Mouse (Mus musculus) heart, adult 8-10 months (tissue): Measurements from ENCODE around the gene Ifnab. TPM values are rescaled to one million over a fixed set of nuclear protein-coding genes. Genes with fewer than 3 reads are reported as not detected.

Experiments
- DNase-seq: peaks from one replicate; pipeline ENCODE4 v3.0.0; 2022; ENCODE audit warnings: low spot score
- total RNA-seq, 4 experiments: library from RNA; stranded (reverse); gene quantifications; 2 replicates each; pipeline ENCODE4 v1.2.4; 2022

Gene Ifnab
- total RNA-seq, 4 experiments from 2014 or later = not detected

DNA sequence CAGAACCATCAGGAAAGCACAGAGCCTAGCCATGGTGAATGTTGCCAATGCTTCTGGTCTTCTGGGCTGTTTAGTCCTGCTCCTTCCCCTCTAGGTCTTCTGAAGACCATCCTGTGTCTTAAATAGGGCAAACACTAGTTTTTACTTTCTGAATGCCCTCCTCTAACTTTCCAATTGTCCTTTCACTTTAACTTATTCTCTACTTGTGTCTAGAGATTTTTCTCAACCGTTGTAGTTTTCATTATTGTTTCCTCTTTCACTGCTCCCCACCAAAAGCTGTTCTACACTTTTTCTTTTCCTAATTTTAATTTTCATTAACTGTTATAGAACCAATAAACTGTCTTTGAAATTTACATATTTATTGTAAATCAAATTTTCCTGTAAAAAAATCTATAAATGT lies 14.3 kb downstream of the Ifnab start, which contains the start of gene Ifna16:
Ifna16 (minus strand) TSS at position 101 of the 400 bp plus-strand sequence.
- no peak for DNase-seq

DNA sequence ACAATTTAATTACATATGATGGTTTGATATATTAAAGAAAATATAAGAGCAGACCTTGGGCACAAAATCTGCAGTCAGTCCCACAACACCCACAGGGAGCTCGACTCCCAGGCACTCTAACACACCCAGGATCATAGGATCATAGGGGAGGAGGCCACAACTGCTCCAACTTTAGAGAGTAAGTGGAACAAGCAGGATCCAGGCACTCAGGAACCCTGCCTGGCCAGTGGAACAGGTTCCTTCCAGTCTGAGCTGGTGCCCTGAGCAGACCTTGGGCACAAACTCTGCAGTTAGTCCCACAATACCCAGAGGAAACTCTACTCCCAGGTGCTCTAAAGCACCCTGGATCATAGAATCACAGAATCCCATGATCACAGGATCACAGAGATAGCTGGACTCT lies 35.7 kb downstream of the Ifnab start:
- no peak for DNase-seq

DNA sequence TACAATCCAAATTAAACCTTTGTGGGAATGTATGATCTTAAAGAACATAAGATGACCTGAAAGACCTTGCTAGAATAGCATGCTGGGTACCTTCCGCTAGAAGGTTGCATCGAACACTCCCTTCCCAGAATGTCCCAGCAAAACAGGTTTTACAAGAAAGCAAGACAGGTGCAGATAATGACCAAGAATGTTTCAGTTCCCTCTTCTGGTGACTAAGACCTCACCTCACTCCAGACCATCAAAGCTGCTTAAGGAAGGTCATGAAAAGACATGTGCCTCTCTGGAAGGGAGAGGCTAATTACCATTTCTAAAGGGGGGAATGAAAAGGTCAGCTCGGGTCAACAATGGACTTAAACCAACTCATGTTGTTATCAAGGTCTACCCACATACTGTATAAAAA lies 37.5 kb downstream of the Ifnab start:
- DNase-seq = no peak

DNA sequence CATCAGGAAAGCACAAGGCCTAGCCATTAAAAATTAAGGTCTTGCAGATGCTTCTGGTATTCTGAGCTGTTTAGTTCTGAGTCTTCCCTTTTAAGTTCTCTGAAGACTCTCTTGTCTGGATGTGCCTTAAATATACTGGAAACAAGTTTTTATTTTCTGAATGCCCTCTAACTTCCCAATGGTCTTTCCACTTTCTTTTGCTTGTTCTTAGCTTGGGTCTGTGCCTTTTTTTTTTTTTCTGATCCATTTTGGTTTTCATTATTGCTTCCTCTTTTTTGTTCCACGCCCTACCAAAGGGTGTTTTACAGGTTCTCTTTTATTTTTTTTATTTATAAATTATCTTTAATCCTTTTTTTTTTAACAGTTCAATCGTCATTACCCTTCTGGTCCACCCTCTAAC lies 46.8 kb downstream of the Ifnab start, which contains the start of gene Ifna13:
Ifna13 (minus strand) TSS at position 101 of the 400 bp plus-strand sequence.
- DNase-seq = no peak

DNA sequence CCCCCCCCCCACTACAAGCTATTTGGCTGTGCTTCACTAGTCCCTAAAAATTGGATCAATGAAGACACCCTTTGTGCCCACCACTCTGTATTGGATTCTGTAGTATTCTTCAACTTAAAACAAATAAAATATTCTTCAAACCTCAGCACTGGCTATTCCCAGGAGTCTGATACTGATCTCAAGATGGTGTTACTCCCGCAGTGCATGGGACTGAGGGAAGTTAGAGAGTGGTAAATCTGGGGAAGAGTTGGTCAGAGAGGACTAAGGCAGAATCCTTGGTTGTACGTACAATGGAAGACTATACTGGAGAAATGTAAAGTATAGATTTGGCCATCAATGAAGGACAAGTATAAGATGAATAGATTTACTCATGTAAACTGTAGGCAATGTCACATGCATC lies 48.6 kb downstream of the Ifnab start:
- DNase-seq = no peak

DNA sequence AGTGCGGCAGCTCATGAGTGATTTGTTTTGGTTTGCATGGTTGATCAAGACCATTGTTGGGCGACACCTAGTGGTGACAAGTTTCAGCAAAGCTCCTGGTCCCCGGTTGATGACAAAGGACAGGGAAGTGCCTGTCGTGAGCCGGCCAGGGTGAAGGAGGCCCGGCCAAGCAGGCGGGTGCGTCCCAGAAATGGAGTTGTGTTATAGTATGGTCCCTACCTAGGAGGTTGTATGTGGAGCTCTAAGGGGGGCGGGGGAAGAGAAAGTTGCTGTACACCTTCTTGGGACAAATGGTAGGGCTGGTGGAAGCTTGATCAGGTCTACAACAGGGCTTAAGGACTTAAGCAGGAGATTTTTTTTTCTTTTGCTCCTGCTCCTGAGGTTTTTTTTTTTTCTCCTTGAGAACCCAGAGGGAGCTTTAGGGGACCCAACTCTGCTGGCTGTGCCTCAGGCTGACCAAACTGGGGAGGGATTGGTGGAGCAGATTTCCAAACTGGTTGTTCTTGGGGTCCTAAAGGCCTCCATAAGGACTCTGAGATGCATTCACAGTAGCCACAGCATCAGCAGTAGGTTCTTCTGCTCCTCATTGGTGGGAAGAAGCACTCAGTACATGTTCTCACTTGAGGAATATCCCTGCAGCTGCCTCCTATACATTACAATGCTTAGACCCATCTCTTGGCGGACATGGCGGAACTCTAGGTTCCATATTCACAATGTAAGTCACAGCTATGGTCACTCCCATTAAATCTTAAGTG lies 49.9 kb downstream of the Ifnab start:
- peak; percentile 94 for DNase-seq

DNA sequence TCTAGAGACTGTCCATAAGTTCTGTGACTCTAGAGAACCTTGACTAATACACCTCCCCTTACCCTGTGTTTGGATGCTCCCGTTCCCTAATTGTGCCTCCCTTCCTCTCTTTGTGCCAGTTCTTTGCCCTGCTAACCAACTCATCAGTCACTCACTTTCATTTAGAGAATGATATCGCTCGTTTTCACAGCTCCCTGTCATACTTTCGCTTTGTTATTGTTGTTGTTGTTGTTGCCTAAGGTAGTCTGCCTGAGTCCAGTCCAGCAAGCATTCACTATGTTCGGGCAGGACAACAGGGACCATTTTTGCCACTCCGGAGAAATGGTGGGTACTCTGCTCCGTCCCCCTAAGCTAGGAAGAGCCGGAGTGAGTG lies 50.5 kb downstream of the Ifnab start:
- peak; percentile 2 for DNase-seq

Other genes with a start within 250 kb of the Ifnab start
- gene Ifnb1, start 168.6 kb downstream of the Ifnab start, total RNA-seq = not detected
- not detected for gene Ifna15, start 133.1 kb downstream of the Ifnab start, total RNA-seq
- gene Ifna14, start 119.6 kb downstream of the Ifnab start, total RNA-seq = not detected
- not detected for gene Ifna9, start 99.0 kb downstream of the Ifnab start, total RNA-seq
- not detected for gene Ifna12, start 88.0 kb downstream of the Ifnab start, total RNA-seq
- not detected for gene C87499, start 56.9 kb downstream of the Ifnab start, total RNA-seq
- gene Ifna13, start 46.9 kb downstream of the Ifnab start, total RNA-seq = not detected
- gene Ifna16, start 14.4 kb downstream of the Ifnab start, total RNA-seq = not detected
- not detected for gene Ifna2, start 7.4 kb downstream of the Ifnab start, total RNA-seq
- gene Gm26566, start 30.4 kb upstream of the Ifnab start, total RNA-seq = under 1 TPM; 0.41 to 0.87 (median 0.64) TPM
- 10 to 100 TPM; 67.8 to 80.5 (median 71.9) TPM for gene Klhl9, start 31.1 kb upstream of the Ifnab start, total RNA-seq
- not detected for gene Gm13271, start 63.5 kb upstream of the Ifnab start, total RNA-seq
- gene Gm13283, start 68.8 kb upstream of the Ifnab start, total RNA-seq = not detected
- not detected for gene Gm13290, start 82.5 kb upstream of the Ifnab start, total RNA-seq
- not detected for gene Gm13289, start 85.6 kb upstream of the Ifnab start, total RNA-seq
- not detected for gene Gm13272, start 88.5 kb upstream of the Ifnab start, total RNA-seq
- gene Ifnz, start 90.8 kb upstream of the Ifnab start, total RNA-seq = not detected
- not detected for gene Gm13276, start 94.3 kb upstream of the Ifnab start, total RNA-seq
- not detected for gene Gm13277, start 97.3 kb upstream of the Ifnab start, total RNA-seq
- gene Gm13278, start 100.2 kb upstream of the Ifnab start, total RNA-seq = not detected
- gene Gm13275, start 103.1 kb upstream of the Ifnab start, total RNA-seq = not detected
- gene Gm13279, start 106.0 kb upstream of the Ifnab start, total RNA-seq = not detected
- not detected for gene Gm13285, start 108.3 kb upstream of the Ifnab start, total RNA-seq
- not detected for gene Gm13287, start 111.9 kb upstream of the Ifnab start, total RNA-seq
- not detected for gene Gm13288, start 114.2 kb upstream of the Ifnab start, total RNA-seq
- gene Ifna7, start 124.9 kb upstream of the Ifnab start, total RNA-seq = not detected
- not detected for gene Ifna11, start 128.6 kb upstream of the Ifnab start, total RNA-seq
- gene Ifna6, start 136.1 kb upstream of the Ifnab start, total RNA-seq = not detected
- not detected for gene Ifna5, start 144.2 kb upstream of the Ifnab start, total RNA-seq
- not detected for gene Ifna4, start 150.5 kb upstream of the Ifnab start, total RNA-seq
- gene Ifna1, start 158.7 kb upstream of the Ifnab start, total RNA-seq = not detected
- not detected for gene Ifne, start 188.8 kb upstream of the Ifnab start, total RNA-seq